Mouse (Mus musculus): ENCODE results near the gene Got1. TPM values are rescaled to one million over a fixed set of nuclear protein-coding genes. Genes with fewer than 3 reads are reported as not detected.

Got1 gene
- polyA plus RNA-seq, 1 experiment: 10.7 TPM

GRCm38 (mm10) chr19:43548060-43548459 is 23.7 kb upstream of the Got1 start:
- Histone ChIP-seq H3K27me3 (replicated peaks) (peaks cover 70% of the 10 kb centered on the region), H3K36me3 (replicated peaks; ENCODE audit: low read length) (no peaks in the 10 kb centered on the region), H3K4me3 (replicated peaks) (no peak overlapping the region), H3K4me1 (peaks cover 5% of the 10 kb centered on the region; the same call in 1 of the 2 replicates), H3K9me3 (no peaks in the 10 kb centered on the region)
- no peak for TF ChIP-seq FLI1 (IDR thresholded peaks at IDR 0.05; ENCODE audit: low read length)
- no peak for TF ChIP-seq GATA1 (IDR thresholded peaks at IDR 0.05; ENCODE audit: borderline replicate concordance, low read length)

GRCm38 (mm10) chr19:43546337-43547117 is 22.1 kb upstream of the Got1 start:
- Histone ChIP-seq H3K4me1 (peaks cover 5% of the 10 kb centered on the region; the same call in 1 of the 2 replicates), H3K4me3 (replicated peaks) (no peak overlapping the region), H3K36me3 (replicated peaks; ENCODE audit: low read length) (no peaks in the 10 kb centered on the region), H3K27me3 (replicated peaks) (peaks cover 72% of the 10 kb centered on the region), H3K9me3 (no peaks in the 10 kb centered on the region)
- TF ChIP-seq GATA1 (IDR thresholded peaks at IDR 0.05; ENCODE audit: borderline replicate concordance, low read length) (no peak), FLI1 (IDR thresholded peaks at IDR 0.05; ENCODE audit: low read length) (no peak)

- no peaks in the 10 kb centered on the region for H3K36me3 ChIP-seq (replicated peaks; ENCODE audit: low read length)
- TF ChIP-seq GATA1 (IDR thresholded peaks at IDR 0.05; ENCODE audit: borderline replicate concordance, low read length) (no peak), FLI1 (IDR thresholded peaks at IDR 0.05; ENCODE audit: low read length) (no peak)
These were observed 11.0 kb upstream of the Got1 start for GRCm38 (mm10) chr19:43535372-43535771.

GRCm38 (mm10) chr19:43530921-43531320 is 6.5 kb upstream of the Got1 start:
- TF ChIP-seq GATA1 (IDR thresholded peaks at IDR 0.05; ENCODE audit: borderline replicate concordance, low read length) (no peak), FLI1 (IDR thresholded peaks at IDR 0.05; ENCODE audit: low read length) (no peak)
- H3K36me3 ChIP-seq (replicated peaks; ENCODE audit: low read length): no peaks in the 10 kb centered on the region
- peaks cover 20% of the 10 kb centered on the region for H3K4me1 ChIP-seq
- no peaks in the 10 kb centered on the region for H3K9me3 ChIP-seq
- H3K27me3 ChIP-seq (replicated peaks): peaks cover 5% of the 10 kb centered on the region
- H3K4me3 ChIP-seq (replicated peaks): peak overlapping the region; percentile 10

More at GRCm38 (mm10) chr19:43535372-43535771, 11.0 kb upstream of the Got1 start:
- Histone ChIP-seq H3K4me3 (replicated peaks) (peak overlapping the region; percentile 67), H3K27me3 (replicated peaks) (peaks cover 13% of the 10 kb centered on the region), H3K9me3 (no peaks in the 10 kb centered on the region), H3K4me1 (peaks cover 6% of the 10 kb centered on the region)

GRCm38 (mm10) chr19:43530197-43530770 is 5.9 kb upstream of the Got1 start:
- peaks cover 22% of the 10 kb centered on the region for H3K4me1 ChIP-seq

GRCm38 (mm10) chr19:43528056-43528587 is 3.7 kb upstream of the Got1 start:
- TF ChIP-seq FLI1 (IDR thresholded peaks at IDR 0.05; ENCODE audit: low read length): no peak
- TF ChIP-seq GATA1 (IDR thresholded peaks at IDR 0.05; ENCODE audit: borderline replicate concordance, low read length): no peak
- H3K36me3 ChIP-seq (replicated peaks; ENCODE audit: low read length): no peaks in the 10 kb centered on the region
- H3K27me3 ChIP-seq (replicated peaks): no peaks in the 10 kb centered on the region
- H3K9me3 ChIP-seq: no peaks in the 10 kb centered on the region
- H3K4me3 ChIP-seq (replicated peaks): no peak overlapping the region
- H3K4me1 ChIP-seq: peaks cover 40% of the 10 kb centered on the region

More at GRCm38 (mm10) chr19:43530197-43530770, 5.9 kb upstream of the Got1 start:
- no peaks in the 10 kb centered on the region for H3K9me3 ChIP-seq
- TF ChIP-seq FLI1 (IDR thresholded peaks at IDR 0.05; ENCODE audit: low read length): no peak
- no peak for TF ChIP-seq GATA1 (IDR thresholded peaks at IDR 0.05; ENCODE audit: borderline replicate concordance, low read length)
- H3K27me3 ChIP-seq (replicated peaks): peaks cover 2% of the 10 kb centered on the region
- peak overlapping the region; percentile 87 for H3K4me3 ChIP-seq (replicated peaks)
- no peaks in the 10 kb centered on the region for H3K36me3 ChIP-seq (replicated peaks; ENCODE audit: low read length)

- Histone ChIP-seq H3K27me3 (replicated peaks) (no peaks in the 10 kb centered on the region), H3K4me1 (peaks cover 47% of the 10 kb centered on the region), H3K9me3 (no peaks in the 10 kb centered on the region), H3K36me3 (replicated peaks; ENCODE audit: low read length) (no peaks in the 10 kb centered on the region), H3K4me3 (replicated peaks) (no peak overlapping the region)
- TF ChIP-seq GATA1 (IDR thresholded peaks at IDR 0.05; ENCODE audit: borderline replicate concordance, low read length): no peak
- no peak for TF ChIP-seq FLI1 (IDR thresholded peaks at IDR 0.05; ENCODE audit: low read length)
These were observed 2.7 kb upstream of the Got1 start for GRCm38 (mm10) chr19:43527131-43527530.

GRCm38 (mm10) chr19:43526025-43526424 is 1.6 kb upstream of the Got1 start:
- Histone ChIP-seq H3K9me3 (no peaks in the 10 kb centered on the region), H3K36me3 (replicated peaks; ENCODE audit: low read length) (peaks cover 7% of the 10 kb centered on the region), H3K4me3 (replicated peaks) (no peak overlapping the region), H3K27me3 (replicated peaks) (no peaks in the 10 kb centered on the region), H3K4me1 (peaks cover 56% of the 10 kb centered on the region)
- no peak for TF ChIP-seq FLI1 (IDR thresholded peaks at IDR 0.05; ENCODE audit: low read length)
- TF ChIP-seq GATA1 (IDR thresholded peaks at IDR 0.05; ENCODE audit: borderline replicate concordance, low read length): no peak

GRCm38 (mm10) chr19:43525566-43525965 is 1.2 kb upstream of the Got1 start:
- H3K4me1 ChIP-seq: peaks cover 57% of the 10 kb centered on the region
- no peaks in the 10 kb centered on the region for H3K9me3 ChIP-seq
- TF ChIP-seq FLI1 (IDR thresholded peaks at IDR 0.05; ENCODE audit: low read length) (no peak), GATA1 (IDR thresholded peaks at IDR 0.05; ENCODE audit: borderline replicate concordance, low read length) (no peak)
- H3K27me3 ChIP-seq (replicated peaks): no peaks in the 10 kb centered on the region
- peaks cover 8% of the 10 kb centered on the region for H3K36me3 ChIP-seq (replicated peaks; ENCODE audit: low read length)
- peak overlapping the region; percentile 96 for H3K4me3 ChIP-seq (replicated peaks)

- H3K9me3 ChIP-seq: no peaks in the 10 kb centered on the region
- TF ChIP-seq FLI1 (IDR thresholded peaks at IDR 0.05; ENCODE audit: low read length) (no peak), GATA1 (IDR thresholded peaks at IDR 0.05; ENCODE audit: borderline replicate concordance, low read length) (no peak)
- H3K4me3 ChIP-seq (replicated peaks): peak overlapping the region; percentile 96
- no peaks in the 10 kb centered on the region for H3K27me3 ChIP-seq (replicated peaks)
- peaks cover 10% of the 10 kb centered on the region for H3K36me3 ChIP-seq (replicated peaks; ENCODE audit: low read length)
- peaks cover 57% of the 10 kb centered on the region for H3K4me1 ChIP-seq
These were observed 688 bp upstream of the Got1 start for GRCm38 (mm10) chr19:43525104-43525482.
